Mouse (Mus musculus): ENCODE measurements around the gene 1700037H04Rik. TPM values are rescaled to one million over a fixed set of nuclear protein-coding genes. Genes with fewer than 3 reads are reported as not detected.
A peak's percentile ranks its signal among the peaks of the same experiment; 100 is the strongest.

Gene 1700037H04Rik
- polyA plus RNA-seq, 1 experiment from 2014 or later: 110 TPM

DNA sequence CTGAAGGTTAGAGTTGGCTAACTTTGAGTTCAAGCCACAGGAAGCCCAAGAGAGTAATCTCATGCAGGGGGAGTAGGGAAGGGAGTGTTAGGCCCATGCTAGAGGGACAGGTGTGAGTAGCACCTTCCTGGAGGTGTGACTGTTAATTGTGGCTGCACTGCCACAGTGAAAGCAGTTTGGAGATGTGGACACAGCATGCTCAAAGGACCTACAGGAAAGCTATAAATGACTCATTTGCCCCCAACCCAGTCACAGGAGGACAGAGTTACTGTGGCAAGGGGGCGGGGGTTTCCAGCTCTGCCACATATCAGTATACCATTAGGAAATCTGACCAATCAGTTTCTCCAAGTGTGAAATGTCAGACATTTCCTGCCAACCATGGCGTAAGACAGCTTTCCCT, 14.3 kb downstream of the 1700037H04Rik start:
- H3K9ac ChIP-seq (ENCODE audit: low read length): no peak overlapping the region
- WGBS: 95% methylated on average over 2 of the region's 2 CpGs
- H3K4me1 ChIP-seq (ENCODE audit: control insufficient read depth, insufficient read depth, low read length): no peaks in the 10 kb centered on the region
- DNase-seq (ENCODE audit: low spot score): no peak
- no peak overlapping the region for H3K4me3 ChIP-seq (ENCODE audit: low read depth, low read length)
- no peaks in the 10 kb centered on the region for H3K27me3 ChIP-seq (replicated peaks; ENCODE audit: control insufficient read depth, insufficient read depth, low read length)
- no peaks in the 10 kb centered on the region for H3K9me3 ChIP-seq (replicated peaks; ENCODE audit: control insufficient read depth, low read length)
- ATAC-seq: no peak
- H3K27ac ChIP-seq (ENCODE audit: low read depth, low read length): no peak overlapping the region
- H3K36me3 ChIP-seq (ENCODE audit: control insufficient read depth, insufficient read depth, low read length): peaks cover 62% of the 10 kb centered on the region
- H3K4me2 ChIP-seq (ENCODE audit: low read length): no peak overlapping the region

DNA sequence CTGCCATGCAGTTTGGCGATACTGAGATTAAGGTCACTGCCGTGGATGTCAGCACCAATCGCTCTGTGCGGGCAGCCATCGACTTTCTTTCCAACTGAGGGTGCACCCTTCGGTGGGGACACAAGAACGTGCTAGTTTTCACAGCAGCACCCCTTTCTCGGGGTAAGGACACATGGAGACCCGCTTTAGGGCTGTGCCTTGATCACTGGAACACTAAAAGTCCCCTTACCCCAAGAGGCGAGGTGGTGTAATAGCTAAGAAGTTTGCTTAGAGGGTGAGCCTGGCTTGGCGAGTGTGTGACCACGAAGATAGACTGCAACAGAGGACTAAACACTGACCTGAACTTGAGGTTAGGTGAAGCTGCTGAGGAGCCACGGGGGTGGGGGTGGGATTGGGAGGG, 14.8 kb downstream of the 1700037H04Rik start:
- Histone ChIP-seq H3K27ac (ENCODE audit: low read depth, low read length) (no peak overlapping the region), H3K4me2 (ENCODE audit: low read length) (no peak overlapping the region), H3K9ac (ENCODE audit: low read length) (no peak overlapping the region), H3K36me3 (ENCODE audit: control insufficient read depth, insufficient read depth, low read length) (peaks cover 62% of the 10 kb centered on the region), H3K4me1 (ENCODE audit: control insufficient read depth, insufficient read depth, low read length) (no peaks in the 10 kb centered on the region), H3K4me3 (ENCODE audit: low read depth, low read length) (no peak overlapping the region), H3K27me3 (replicated peaks; ENCODE audit: control insufficient read depth, insufficient read depth, low read length) (no peaks in the 10 kb centered on the region), H3K9me3 (replicated peaks; ENCODE audit: control insufficient read depth, low read length) (no peaks in the 10 kb centered on the region)
- WGBS: 78% methylated on average over 13 of the region's 13 CpGs
- no peak for ATAC-seq
- DNase-seq (ENCODE audit: low spot score): no peak

DNA sequence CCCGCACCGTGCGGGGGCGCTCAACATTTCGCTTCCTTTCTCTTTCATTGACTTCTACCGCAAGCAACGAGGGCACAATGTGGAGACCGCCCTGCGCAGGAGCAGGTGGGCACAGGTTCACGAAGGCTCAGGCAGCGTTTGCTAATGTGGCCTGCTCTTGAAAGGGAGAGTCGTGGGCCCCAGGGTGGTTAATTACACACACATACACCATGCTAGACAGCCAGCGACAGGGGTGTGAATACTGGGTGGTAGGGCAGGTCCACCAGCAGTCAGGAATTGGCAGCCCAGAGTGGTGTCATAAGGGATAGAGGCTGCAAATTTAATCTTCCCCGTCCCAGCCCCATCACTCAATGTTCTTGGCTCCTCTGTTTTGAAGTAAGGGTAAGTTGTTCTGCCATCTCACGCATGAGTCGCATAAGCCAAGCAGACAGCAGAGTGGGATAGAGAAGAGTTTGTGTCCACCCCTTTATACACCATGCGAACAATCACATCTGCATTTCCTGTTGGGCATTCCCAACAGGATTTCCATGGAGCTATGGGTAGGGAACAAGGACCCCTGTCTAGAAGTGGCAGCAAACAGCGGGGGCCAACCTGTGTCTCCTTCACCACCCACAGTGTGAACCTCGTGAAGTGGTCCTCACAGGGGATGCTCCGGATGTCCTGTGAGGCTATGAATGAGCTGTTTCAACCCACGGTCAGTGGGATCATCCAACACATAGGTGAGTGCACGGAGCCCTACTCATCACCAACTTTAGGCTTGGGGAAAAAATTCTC, 16.7 kb downstream of the 1700037H04Rik start:
- Histone ChIP-seq H3K4me3 (ENCODE audit: low read depth, low read length) (no peak overlapping the region), H3K36me3 (ENCODE audit: control insufficient read depth, insufficient read depth, low read length) (peaks cover 45% of the 10 kb centered on the region), H3K27ac (ENCODE audit: low read depth, low read length) (no peak overlapping the region), H3K4me2 (ENCODE audit: low read length) (no peak overlapping the region), H3K27me3 (replicated peaks; ENCODE audit: control insufficient read depth, insufficient read depth, low read length) (no peaks in the 10 kb centered on the region), H3K4me1 (ENCODE audit: control insufficient read depth, insufficient read depth, low read length) (no peaks in the 10 kb centered on the region), H3K9me3 (replicated peaks; ENCODE audit: control insufficient read depth, low read length) (no peaks in the 10 kb centered on the region), H3K9ac (ENCODE audit: low read length) (no peak overlapping the region)
- WGBS: 66% methylated on average over 22 of the region's 22 CpGs
- ATAC-seq (peak; percentile 50), DNase-seq (ENCODE audit: low spot score) (no peak)

DNA sequence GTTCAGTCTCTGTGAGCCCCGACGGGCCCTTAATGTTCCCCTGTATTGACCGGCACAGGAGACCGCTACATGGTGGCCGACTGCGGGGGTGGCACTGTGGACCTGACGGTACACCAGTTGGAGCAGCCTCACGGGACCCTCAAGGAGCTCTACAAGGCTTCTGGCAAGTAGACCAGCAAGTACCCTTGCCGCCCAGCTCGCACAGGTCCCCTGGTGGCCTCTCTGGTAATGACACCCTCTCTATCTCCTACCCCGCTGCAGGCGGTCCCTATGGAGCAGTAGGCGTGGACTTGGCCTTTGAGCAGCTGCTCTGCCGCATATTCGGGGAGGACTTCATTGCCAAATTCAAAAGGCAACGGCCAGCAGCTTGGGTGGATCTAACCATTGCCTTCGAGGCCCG, 17.3 kb downstream of the 1700037H04Rik start:
- no peak overlapping the region for H3K4me2 ChIP-seq (ENCODE audit: low read length)

DNA sequence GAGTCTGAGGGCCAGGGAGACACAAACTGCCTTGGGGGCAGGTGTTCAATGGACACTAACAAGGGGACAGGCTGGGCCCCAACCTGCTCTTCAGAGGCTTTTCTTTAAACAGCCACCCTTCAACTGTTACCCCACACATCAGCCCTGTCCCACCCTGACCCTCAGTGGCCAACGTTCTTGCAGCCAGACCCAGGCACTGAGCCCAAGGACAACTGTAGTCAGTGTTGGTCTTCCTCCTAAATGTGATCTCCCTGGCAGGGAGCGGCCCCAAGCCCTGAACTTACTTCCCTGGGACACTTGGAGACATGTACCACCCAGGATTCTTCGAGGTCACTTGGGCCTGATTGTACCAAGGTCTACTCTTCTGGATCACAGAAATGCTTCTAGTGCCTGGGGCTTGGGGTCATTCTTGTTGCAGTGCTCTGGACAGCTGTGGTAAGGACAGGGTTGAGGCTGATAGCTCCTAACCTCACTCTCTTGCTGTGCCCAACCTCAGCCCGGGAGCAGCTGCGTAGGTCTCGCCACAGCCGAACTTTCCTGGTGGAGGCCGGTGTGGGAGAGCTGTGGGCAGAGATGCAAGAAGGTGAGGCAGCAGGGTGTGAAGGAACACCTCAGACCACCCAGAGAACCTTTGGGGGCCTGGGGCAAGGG, 18.4 kb downstream of the 1700037H04Rik start:
- no peak overlapping the region for H3K9ac ChIP-seq (ENCODE audit: low read length)
- H3K27me3 ChIP-seq (replicated peaks; ENCODE audit: control insufficient read depth, insufficient read depth, low read length): no peaks in the 10 kb centered on the region
- H3K4me3 ChIP-seq (ENCODE audit: low read depth, low read length): no peak overlapping the region
- no peaks in the 10 kb centered on the region for H3K4me1 ChIP-seq (ENCODE audit: control insufficient read depth, insufficient read depth, low read length)
- no peak overlapping the region for H3K27ac ChIP-seq (ENCODE audit: low read depth, low read length)
- DNase-seq (ENCODE audit: low spot score): no peak
- no peaks in the 10 kb centered on the region for H3K9me3 ChIP-seq (replicated peaks; ENCODE audit: control insufficient read depth, low read length)
- H3K4me2 ChIP-seq (ENCODE audit: low read length): no peak overlapping the region
- no peak for ATAC-seq
- peaks cover 28% of the 10 kb centered on the region for H3K36me3 ChIP-seq (ENCODE audit: control insufficient read depth, insufficient read depth, low read length)
- 83% methylated on average over 8 of the region's 8 CpGs for WGBS

More for the DNA sequence above, 17.3 kb downstream of the 1700037H04Rik start:
- Histone ChIP-seq H3K9me3 (replicated peaks; ENCODE audit: control insufficient read depth, low read length) (no peaks in the 10 kb centered on the region), H3K9ac (ENCODE audit: low read length) (no peak overlapping the region), H3K27ac (ENCODE audit: low read depth, low read length) (no peak overlapping the region), H3K36me3 (ENCODE audit: control insufficient read depth, insufficient read depth, low read length) (peaks cover 39% of the 10 kb centered on the region), H3K4me3 (ENCODE audit: low read depth, low read length) (no peak overlapping the region), H3K4me1 (ENCODE audit: control insufficient read depth, insufficient read depth, low read length) (no peaks in the 10 kb centered on the region), H3K27me3 (replicated peaks; ENCODE audit: control insufficient read depth, insufficient read depth, low read length) (no peaks in the 10 kb centered on the region)
- peak; percentile 49 for DNase-seq (ENCODE audit: low spot score)
- peak; percentile 33 for ATAC-seq
- 28% methylated on average over 18 of the region's 18 CpGs for WGBS

DNA sequence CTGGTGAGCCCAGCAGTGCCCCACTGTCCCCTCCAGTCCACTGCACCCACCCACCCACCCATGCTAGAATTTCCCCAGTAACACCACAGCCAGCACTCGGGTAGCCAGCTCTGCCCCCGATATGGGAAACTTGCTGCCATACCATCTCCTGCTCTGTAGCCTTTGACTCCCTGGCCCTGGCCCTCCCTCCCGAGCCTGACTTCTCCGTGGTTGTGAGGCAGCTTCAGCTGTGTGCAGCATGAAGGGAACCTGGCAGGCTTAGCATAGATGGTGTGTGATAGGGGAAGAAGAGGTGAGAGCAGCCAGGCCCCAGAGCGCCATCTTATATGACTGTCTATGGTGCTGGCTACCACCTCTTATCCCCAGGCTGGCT, 19.4 kb downstream of the 1700037H04Rik start:
- Histone ChIP-seq H3K9me3 (replicated peaks; ENCODE audit: control insufficient read depth, low read length) (no peaks in the 10 kb centered on the region), H3K4me1 (ENCODE audit: control insufficient read depth, insufficient read depth, low read length) (no peaks in the 10 kb centered on the region), H3K27ac (ENCODE audit: low read depth, low read length) (no peak overlapping the region), H3K4me3 (ENCODE audit: low read depth, low read length) (no peak overlapping the region), H3K27me3 (replicated peaks; ENCODE audit: control insufficient read depth, insufficient read depth, low read length) (no peaks in the 10 kb centered on the region), H3K36me3 (ENCODE audit: control insufficient read depth, insufficient read depth, low read length) (peaks cover 18% of the 10 kb centered on the region), H3K9ac (ENCODE audit: low read length) (no peak overlapping the region), H3K4me2 (ENCODE audit: low read length) (no peak overlapping the region)
- 75% methylated on average over 5 of the region's 5 CpGs for WGBS
- ATAC-seq (no peak), DNase-seq (ENCODE audit: low spot score) (no peak)

DNA sequence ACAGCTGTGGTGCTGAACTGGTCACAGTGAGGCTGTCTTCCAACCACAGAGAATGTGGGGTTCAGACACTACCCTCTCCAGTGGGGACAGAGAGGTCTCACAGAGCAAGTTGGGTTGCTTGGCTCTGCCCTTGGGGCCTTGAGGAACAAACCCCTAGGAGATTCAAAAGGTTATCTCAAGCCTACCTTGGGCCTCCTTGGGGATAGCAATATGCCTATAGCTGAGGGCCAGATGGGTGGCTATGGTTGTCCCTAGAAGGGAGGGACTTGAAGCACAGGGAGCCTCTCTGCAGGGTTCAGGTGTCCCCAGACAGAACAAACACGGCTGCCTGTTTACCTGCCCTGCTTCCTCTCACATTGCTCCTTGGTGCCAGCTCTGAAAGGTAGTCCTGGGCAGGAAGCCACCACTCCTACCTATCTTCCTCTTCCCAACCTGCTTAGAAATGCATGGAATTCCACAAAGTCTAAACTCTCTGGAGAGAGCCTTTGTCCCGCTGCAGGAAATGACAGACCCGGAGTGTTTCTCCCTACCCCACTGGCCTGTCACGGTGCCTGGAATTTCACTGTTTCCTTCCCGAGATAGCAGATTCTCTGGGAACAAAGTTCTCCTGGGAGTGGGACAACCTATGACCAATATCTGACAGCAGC, 19.9 kb downstream of the 1700037H04Rik start:
- DNase-seq (ENCODE audit: low spot score) (no peak), ATAC-seq (no peak)
- Histone ChIP-seq H3K36me3 (ENCODE audit: control insufficient read depth, insufficient read depth, low read length) (peaks cover 14% of the 10 kb centered on the region), H3K27me3 (replicated peaks; ENCODE audit: control insufficient read depth, insufficient read depth, low read length) (no peaks in the 10 kb centered on the region), H3K9me3 (replicated peaks; ENCODE audit: control insufficient read depth, low read length) (no peaks in the 10 kb centered on the region), H3K4me2 (ENCODE audit: low read length) (no peak overlapping the region), H3K27ac (ENCODE audit: low read depth, low read length) (no peak overlapping the region), H3K9ac (ENCODE audit: low read length) (no peak overlapping the region), H3K4me3 (ENCODE audit: low read depth, low read length) (no peak overlapping the region), H3K4me1 (ENCODE audit: control insufficient read depth, insufficient read depth, low read length) (no peaks in the 10 kb centered on the region)
- 69% methylated on average over 5 of the region's 5 CpGs for WGBS

DNA sequence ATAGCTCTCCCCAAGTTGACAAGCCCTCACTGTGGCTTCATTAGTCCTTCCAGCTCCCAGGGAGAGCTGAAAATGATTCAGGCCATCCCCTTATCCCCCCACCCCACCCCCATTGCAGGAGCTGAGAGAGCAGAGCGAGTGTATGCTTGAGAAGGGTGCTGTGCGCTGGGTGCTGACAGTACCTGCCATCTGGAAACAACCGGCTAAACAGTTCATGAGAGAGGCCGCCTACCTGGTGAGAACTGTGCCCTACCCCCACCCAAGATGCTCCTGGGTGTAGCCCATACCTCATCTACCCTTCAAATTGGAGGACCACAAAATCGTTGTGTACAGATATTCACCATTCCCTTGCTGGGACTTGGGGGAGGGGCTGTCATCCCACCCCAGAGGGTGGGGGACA, 20.6 kb downstream of the 1700037H04Rik start:
- 94% methylated on average over 5 of the region's 5 CpGs for WGBS

DNA sequence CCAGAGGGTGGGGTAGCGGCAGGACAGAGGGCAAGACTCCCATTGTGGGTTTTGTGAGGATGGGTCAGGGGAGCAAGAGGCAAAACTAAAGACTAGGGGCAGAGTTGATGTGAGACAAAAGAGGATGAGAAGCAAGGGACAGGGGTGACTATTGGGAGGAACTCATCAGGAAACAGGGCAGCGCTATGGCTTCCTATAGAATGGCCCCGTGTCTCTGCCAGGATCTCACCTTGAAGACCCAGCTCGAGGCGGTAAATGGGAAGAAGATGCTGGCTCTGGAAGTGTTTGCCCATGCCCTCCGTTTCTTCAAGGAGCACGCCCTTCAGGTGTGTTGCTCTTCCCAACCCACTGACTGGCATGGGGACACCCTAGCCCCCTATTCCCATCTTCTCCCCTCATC, 21.1 kb downstream of the 1700037H04Rik start:
- H3K9me3 ChIP-seq (replicated peaks; ENCODE audit: control insufficient read depth, low read length): no peaks in the 10 kb centered on the region
- peaks cover 5% of the 10 kb centered on the region; the same call in 1 of the 2 replicates for H3K36me3 ChIP-seq (ENCODE audit: control insufficient read depth, insufficient read depth, low read length)
- H3K27ac ChIP-seq (ENCODE audit: low read depth, low read length): no peak overlapping the region
- ATAC-seq (no peak), DNase-seq (ENCODE audit: low spot score) (no peak)
- H3K4me2 ChIP-seq (ENCODE audit: low read length): no peak overlapping the region
- 94% methylated on average over 7 of the region's 7 CpGs for WGBS
- no peak overlapping the region for H3K9ac ChIP-seq (ENCODE audit: low read length)
- no peaks in the 10 kb centered on the region for H3K4me1 ChIP-seq (ENCODE audit: control insufficient read depth, insufficient read depth, low read length)
- H3K4me3 ChIP-seq (ENCODE audit: low read depth, low read length): no peak overlapping the region
- H3K27me3 ChIP-seq (replicated peaks; ENCODE audit: control insufficient read depth, insufficient read depth, low read length): no peaks in the 10 kb centered on the region

More for the DNA sequence above, 20.6 kb downstream of the 1700037H04Rik start:
- H3K4me1 ChIP-seq (ENCODE audit: control insufficient read depth, insufficient read depth, low read length): no peaks in the 10 kb centered on the region
- no peaks in the 10 kb centered on the region for H3K9me3 ChIP-seq (replicated peaks; ENCODE audit: control insufficient read depth, low read length)
- DNase-seq (ENCODE audit: low spot score) (no peak), ATAC-seq (no peak)
- no peak overlapping the region for H3K4me3 ChIP-seq (ENCODE audit: low read depth, low read length)
- peaks cover 7% of the 10 kb centered on the region for H3K36me3 ChIP-seq (ENCODE audit: control insufficient read depth, insufficient read depth, low read length)
- no peak overlapping the region for H3K9ac ChIP-seq (ENCODE audit: low read length)
- no peak overlapping the region for H3K4me2 ChIP-seq (ENCODE audit: low read length)
- H3K27me3 ChIP-seq (replicated peaks; ENCODE audit: control insufficient read depth, insufficient read depth, low read length): no peaks in the 10 kb centered on the region
- no peak overlapping the region for H3K27ac ChIP-seq (ENCODE audit: low read depth, low read length)
